Mouse (Mus musculus): ENCODE measurements around the gene Csrnp3. TPM values are rescaled to one million over a fixed set of nuclear protein-coding genes. Genes with fewer than 3 reads are reported as not detected.

Csrnp3 gene
- total RNA-seq, 2 experiments from 2014 or later = 3.4 to 4.5 TPM

DNA sequence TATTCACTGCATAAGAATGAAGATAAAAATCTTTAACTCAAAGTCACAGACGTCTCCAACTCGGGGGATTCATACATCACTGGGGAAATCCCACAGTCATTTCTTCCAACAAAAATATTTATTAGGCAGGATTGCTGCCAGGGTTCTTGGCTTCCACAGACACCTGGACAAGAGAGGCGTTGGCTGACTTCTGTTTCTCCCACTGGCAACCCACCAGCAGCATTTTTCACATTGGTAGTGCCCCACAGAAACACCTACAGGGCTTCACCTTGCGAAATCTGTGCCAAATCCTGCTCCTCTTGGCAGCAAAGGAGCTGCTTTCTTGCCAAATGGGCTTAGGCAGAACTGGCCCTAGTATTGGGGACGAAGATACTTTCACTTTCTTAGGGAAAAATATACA is 94.8 kb downstream of the Csrnp3 start:
- no peak for DNase-seq (ENCODE audit: low spot score in 2 of 2)

DNA sequence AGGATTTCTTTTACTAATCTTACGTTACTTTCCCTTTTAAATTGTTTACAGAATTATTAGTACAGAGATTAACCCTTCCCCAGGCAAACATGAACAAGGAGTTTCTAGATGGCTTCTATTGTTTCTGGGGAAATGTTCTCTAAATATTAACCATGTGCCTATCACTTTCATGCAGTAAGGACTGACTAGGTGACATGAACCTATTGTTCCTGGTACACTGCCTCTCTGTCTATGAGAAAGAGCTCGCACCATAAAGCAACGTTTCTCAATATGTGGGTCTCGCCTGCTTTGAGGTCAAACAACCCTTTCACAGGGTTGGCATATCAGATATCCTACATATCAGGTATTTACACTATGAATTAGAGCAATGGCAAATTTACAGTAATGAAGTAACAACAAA is 96.8 kb downstream of the Csrnp3 start:
- DNase-seq (ENCODE audit: low spot score in 2 of 2) = no peak

- DNase-seq (ENCODE audit: low spot score in 2 of 2) = no peak
Observed at GRCm38 (mm10) chr2:65948808-65949207, 103.2 kb downstream of the Csrnp3 start.

- DNase-seq (ENCODE audit: low spot score in 2 of 2) = no peak
Observed at GRCm38 (mm10) chr2:65953726-65954340, 108.3 kb downstream of the Csrnp3 start.

- DNase-seq (ENCODE audit: low spot score in 2 of 2) = no peak
Observed at GRCm38 (mm10) chr2:65955804-65956203, 110.2 kb downstream of the Csrnp3 start.

DNA sequence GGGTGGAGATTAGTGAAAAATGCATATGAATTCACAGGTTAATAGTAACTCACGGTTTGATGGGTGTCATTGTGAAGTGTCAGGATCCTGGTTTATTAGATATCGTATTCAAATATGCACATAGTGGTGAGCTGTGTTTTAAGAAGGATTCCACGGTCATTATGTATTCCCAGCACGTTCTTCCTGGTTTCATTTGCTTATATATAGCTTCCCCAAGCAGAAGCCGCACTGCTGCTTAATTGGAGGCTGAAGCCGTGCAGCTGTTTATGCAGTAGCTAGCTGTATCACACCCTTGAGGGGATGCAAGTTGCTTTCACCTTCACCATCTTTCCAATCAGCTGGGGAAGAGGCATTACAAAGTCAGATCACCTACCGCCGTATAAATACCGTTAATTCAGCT is 111.2 kb downstream of the Csrnp3 start:
- DNase-seq (ENCODE audit: low spot score in 2 of 2) = no peak

DNA sequence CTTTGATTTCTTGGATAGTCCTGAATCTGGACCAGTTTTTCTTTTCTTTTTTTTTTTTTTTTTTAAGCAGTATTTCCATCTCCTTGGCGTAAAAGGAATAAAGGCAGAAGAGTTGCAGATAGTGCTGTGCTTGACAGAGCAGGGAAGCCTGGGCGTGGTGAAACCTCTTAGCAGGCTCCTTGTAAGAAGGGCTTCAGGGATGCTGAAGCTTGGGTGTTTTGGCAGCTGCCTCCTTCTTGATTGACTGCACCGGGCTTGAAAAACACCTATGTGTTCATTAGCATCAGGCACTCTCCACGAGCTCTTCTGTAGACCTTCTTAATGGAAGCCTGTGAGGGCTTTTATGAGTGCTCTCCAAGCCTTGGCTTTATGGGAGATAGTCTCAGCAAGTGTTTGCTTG is 117.9 kb downstream of the Csrnp3 start:
- DNase-seq (ENCODE audit: low spot score in 2 of 2) = no peak

- no peak for DNase-seq (ENCODE audit: low spot score in 2 of 2)
Observed at GRCm38 (mm10) chr2:65968810-65969209, 123.2 kb downstream of the Csrnp3 start.

GRCm38 (mm10) chr2:65973907-65974306 is 128.3 kb downstream of the Csrnp3 start:
- DNase-seq (ENCODE audit: low spot score in 2 of 2) = no peak

DNA sequence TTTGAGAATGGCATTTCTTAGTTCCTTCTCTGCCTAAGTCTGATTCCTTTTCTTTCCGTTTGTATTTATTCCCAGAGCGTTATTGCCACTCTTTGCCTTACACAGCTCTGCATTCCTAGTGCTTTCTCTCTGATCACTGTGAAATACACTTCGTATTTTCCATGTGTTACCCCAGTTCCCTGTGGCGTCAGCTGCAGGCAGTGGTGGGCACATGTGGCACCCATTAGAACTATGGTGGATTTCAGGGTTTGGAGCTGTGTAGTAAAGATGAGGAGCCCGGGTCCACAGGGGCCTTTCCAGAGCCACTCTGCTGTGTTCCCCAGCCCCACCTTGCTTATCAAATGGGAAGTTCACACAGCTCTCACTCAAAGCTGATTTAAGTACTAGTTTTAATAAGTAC is 129.8 kb downstream of the Csrnp3 start:
- no peak for DNase-seq (ENCODE audit: low spot score in 2 of 2)

DNA sequence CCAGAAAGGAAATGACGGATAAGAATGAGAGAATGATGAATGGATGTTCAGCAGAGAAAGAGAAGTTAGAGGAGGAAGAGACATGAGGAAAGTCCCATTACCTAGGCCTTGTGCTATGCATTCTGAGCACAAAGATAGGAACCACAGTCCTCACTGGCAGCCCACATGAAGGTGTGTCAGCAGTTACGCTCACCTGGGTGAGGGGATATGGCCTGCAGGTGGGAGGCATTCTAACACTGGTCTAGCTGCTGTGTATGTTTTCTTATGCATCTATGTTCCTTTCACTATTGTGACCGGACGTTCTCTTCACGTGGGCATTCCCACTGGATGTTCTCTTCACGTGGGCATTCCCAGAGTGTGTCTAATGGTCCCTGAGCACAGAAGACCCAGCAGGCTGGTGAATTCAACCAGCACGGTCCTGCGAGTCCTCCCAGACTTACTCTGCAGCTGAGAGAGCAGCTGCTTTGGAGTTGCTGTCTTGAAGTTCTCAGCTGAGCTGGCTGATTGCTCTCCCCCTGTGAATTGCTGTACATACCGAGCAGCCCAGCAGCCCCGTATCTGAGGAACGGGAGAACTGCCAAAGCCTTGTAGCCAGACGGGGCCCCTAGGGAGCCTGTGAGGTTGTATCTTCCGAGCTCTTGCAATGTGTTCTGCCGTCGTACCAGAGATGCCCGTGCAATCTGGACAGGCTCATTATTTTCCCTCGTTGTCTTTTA is 133.9 kb downstream of the Csrnp3 start:
- DNase-seq (ENCODE audit: low spot score in 2 of 2) = no peak

- no peak for DNase-seq (ENCODE audit: low spot score in 2 of 2)
Observed at GRCm38 (mm10) chr2:65981470-65981869, 135.9 kb downstream of the Csrnp3 start.

- DNase-seq (ENCODE audit: low spot score in 2 of 2) = no peak
Observed at GRCm38 (mm10) chr2:65981965-65982364, 136.4 kb downstream of the Csrnp3 start.

GRCm38 (mm10) chr2:65985706-65986105 is 140.1 kb downstream of the Csrnp3 start:
- no peak for DNase-seq (ENCODE audit: low spot score in 2 of 2)

DNA sequence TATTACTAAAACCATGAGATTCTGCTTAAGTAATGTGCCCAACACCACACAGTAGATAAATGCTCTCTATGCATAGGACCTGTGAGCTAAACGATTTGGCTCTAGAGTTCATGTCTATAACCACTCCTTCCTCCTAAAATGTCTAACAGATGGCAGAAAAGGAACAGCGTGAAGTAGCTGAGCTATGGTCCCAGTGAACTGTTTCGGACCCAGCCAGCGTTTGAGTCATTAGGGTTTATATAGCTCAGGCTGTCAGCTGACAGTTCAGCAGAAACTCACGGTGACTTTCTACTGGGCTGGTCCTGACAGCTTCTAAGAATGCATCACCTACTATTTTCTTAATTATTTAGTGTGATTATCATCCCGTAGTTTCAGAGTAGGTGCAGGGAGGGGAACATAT is 141.5 kb downstream of the Csrnp3 start:
- DNase-seq (ENCODE audit: low spot score in 2 of 2) = no peak

DNA sequence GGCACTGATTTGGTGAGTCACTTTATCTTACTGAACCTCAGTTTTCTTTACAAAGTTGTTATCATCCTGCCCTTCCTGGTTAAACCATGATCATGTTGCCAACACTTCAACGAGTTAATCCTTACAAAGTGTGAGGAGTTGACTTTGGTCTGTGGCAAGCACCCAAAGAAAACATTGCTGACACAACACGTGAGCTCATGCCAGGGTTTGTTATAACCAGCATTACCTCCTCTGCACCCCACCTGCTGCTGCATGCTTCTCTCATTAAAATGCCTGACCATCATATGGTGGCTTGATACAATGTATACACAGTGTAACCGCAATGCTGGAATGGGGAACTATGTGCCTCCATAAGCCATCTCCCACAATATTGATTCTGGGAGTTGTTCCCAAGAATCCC is 142.0 kb downstream of the Csrnp3 start:
- DNase-seq (ENCODE audit: low spot score in 2 of 2) = no peak

DNA sequence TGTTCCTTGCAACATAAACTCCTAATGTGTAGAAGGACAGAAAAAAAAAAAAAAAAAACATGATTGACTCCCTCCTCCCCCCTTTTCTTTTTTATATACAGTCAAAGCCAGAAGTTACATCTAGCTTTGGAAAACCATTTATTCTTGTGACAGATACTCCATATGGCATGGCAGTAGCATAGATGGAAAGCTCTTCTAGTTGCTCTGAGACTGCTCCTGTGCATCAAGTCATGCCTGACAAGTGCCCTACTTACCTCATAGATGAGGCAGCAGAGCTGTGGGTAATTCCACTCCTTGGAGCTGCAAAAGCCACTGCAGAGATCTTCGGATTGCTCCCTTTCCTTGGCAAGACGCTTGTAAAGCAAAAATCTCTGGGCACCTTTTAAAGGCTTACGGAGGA is 143.2 kb downstream of the Csrnp3 start:
- DNase-seq (ENCODE audit: low spot score in 2 of 2) = no peak

DNA sequence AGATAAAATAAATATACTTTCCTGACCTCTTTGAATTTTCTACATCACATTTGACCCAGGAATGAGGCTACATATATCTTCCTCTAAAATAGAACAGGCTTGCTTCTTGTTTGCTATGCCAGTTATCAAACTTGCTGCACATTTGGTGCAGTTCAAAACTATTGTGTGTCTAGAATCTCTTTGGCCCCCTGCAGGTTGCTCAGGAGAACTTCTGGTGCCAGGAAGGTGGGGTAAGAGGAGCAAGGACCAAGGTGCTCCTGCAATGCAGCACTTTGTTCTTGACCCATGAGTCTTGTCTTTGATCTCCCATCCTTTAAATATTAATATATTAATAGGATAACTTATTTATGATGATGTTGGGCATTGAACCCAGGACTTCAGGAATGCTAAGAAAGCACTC is 144.5 kb downstream of the Csrnp3 start:
- no peak for DNase-seq (ENCODE audit: low spot score in 2 of 2)

GRCm38 (mm10) chr2:65990754-65991153 is 145.2 kb downstream of the Csrnp3 start:
- DNase-seq (ENCODE audit: low spot score in 2 of 2) = no peak

DNA sequence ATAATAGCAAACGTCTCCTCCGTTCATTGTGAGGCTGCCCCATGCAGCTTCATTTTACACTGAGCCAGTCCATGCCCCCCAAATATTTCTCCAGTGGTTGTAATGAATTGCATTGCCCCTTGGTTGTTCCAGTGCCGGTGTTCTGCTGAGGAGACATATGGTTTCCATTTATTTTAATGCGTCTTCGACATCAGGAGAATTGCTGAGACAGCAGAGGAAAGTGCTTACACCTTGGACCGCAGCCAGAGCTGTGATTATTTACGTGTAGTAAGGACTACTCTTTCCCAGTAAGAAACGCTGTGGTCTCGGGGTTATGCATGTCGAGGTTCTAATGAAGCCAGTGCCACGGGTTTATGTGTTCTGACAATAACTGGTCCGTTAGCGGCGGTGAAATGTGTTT is 147.8 kb downstream of the Csrnp3 start:
- no peak for DNase-seq (ENCODE audit: low spot score in 2 of 2)

GRCm38 (mm10) chr2:65994886-65995468 is 149.4 kb downstream of the Csrnp3 start:
- DNase-seq (ENCODE audit: low spot score in 2 of 2) = no peak

DNA sequence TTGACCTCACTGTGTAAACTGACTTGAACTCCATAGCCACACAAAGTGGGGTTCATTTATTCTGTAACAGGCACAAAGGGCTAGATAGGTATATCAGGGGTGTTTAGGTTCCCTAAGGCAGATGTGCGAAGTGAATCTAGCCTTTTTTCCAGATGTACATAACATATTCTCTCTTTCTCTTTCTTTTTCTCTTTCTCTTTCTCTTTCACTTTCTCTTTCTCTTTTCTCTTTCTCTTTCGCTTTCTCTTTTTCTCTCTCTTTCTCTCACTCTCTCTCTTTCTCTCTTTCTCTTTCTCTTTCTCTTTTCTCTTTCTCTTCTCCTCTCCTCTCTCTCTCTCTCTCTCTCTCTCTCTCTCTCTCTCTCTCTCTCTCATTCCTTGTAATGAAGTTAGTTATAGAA is 153.2 kb downstream of the Csrnp3 start:
- no peak for DNase-seq (ENCODE audit: low spot score in 2 of 2)

All from adrenal gland, postnatal 4 days (tissue).